Mouse (Mus musculus) left cerebral cortex, postnatal 14 days (tissue): ENCODE data around the gene Gm21987. TPM values are rescaled to one million over a fixed set of nuclear protein-coding genes. Genes with fewer than 3 reads are reported as not detected.

Experiments used
- DNase-seq, 2 experiments: peaks; one replicate each; pipeline ENCODE4 v3.0.0; 2021 to 2022; ENCODE audit warnings: low spot score in 2 of 2, mixed read lengths in 1 of 2
- intact Hi-C: fragments of 180-260 bp; cut with DNase I; formaldehyde crosslinking; loops from one replicate; pipeline ENCODE4 v1.15.1; 2025
- total RNA-seq, 2 experiments: library from RNA; stranded (reverse); gene quantifications; 2 replicates each; pipeline ENCODE4 v1.2.3; 2021

The Gm21987 gene
- total RNA-seq, 2 experiments from 2014 or later, result not detected

- intact Hi-C loops, result no loop called here
- DNase-seq, result no peak
Observed at GRCm38 (mm10) chr16:38408416-38408815, 61.6 kb downstream of the Gm21987 start.

Other genes with a start within 250 kb of the Gm21987 start
- gene Nr1i2, start 52.2 kb upstream of the Gm21987 start, total RNA-seq, result not detected
- 1 to 10 TPM; 1.1 to 1.2 TPM for gene Maats1, start 4.9 kb upstream of the Gm21987 start, total RNA-seq
- 10 to 100 TPM; 88.0 to 89.4 TPM for gene Cox17, start within 50 bp of the Gm21987 start, total RNA-seq
- under 1 TPM; 0.64 to 0.89 TPM for gene Popdc2, start 15.2 kb downstream of the Gm21987 start, total RNA-seq
- 1 to 10 TPM in 1 of 2 experiments, under 1 TPM in 1; 0.57 to 1.3 TPM for gene Pla1a, start 86.1 kb downstream of the Gm21987 start, total RNA-seq
- gene Adprh, start 105.7 kb downstream of the Gm21987 start, total RNA-seq, result 10 to 100 TPM; 61.4 to 63.4 TPM
- gene Cd80, start 108.5 kb downstream of the Gm21987 start, total RNA-seq, result under 1 TPM; 0.30 to 0.46 TPM
- 10 to 100 TPM; 30.2 to 31.5 TPM for gene Timmdc1, start 175.6 kb downstream of the Gm21987 start, total RNA-seq
- 10 to 100 TPM; 37.1 to 43.1 TPM for gene Poglut1, start 203.2 kb downstream of the Gm21987 start, total RNA-seq
- 10 to 100 TPM; 21.7 to 24.5 TPM for gene Tmem39a, start 211.7 kb downstream of the Gm21987 start, total RNA-seq